Mouse (Mus musculus): ENCODE measurements around the gene Map1lc3b. TPM values are rescaled to one million over a fixed set of nuclear protein-coding genes. Genes with fewer than 3 reads are reported as not detected.

Map1lc3b gene
- polyA plus RNA-seq, 1 experiment from 2014 or later: 440 TPM

GRCm38 (mm10) chr8:121578676-121579451, 11.3 kb upstream of the Map1lc3b start, which contains the start of gene Fbxo31:
Gene Fbxo31, minus strand, starts transcription at chr8:121578806.
- Histone ChIP-seq H3K36me3 (ENCODE audit: control insufficient read depth, insufficient read depth, low read length) (no peaks in the 10 kb centered on the region), H3K27me3 (ENCODE audit: control insufficient read depth, insufficient read depth, low read length) (no peaks in the 10 kb centered on the region), H3K4me2 (ENCODE audit: low read length) (peak within 1 kb of the TSS; percentile 83), H3K4me1 (ENCODE audit: control insufficient read depth, insufficient read depth, low read length) (peaks cover 17% of the 10 kb centered on the region), H3K27ac (replicated peaks; ENCODE audit: low read depth, low read length) (peak within 1 kb of the TSS; percentile 74), H3K9me3 (ENCODE audit: control insufficient read depth, low read length) (no peaks in the 10 kb centered on the region), H3K9ac (replicated peaks; ENCODE audit: low read length) (peak within 1 kb of the TSS; percentile 79), H3K4me3 (replicated peaks; ENCODE audit: low read depth, low read length) (peak within 1 kb of the TSS; percentile 88)
- WGBS: 1% methylated on average over 63 of the region's 63 CpGs
- ATAC-seq (ENCODE audit: low FRiP score, low TSS enrichment): peak; percentile 90
- peak; percentile 96 for DNase-seq

DNA sequence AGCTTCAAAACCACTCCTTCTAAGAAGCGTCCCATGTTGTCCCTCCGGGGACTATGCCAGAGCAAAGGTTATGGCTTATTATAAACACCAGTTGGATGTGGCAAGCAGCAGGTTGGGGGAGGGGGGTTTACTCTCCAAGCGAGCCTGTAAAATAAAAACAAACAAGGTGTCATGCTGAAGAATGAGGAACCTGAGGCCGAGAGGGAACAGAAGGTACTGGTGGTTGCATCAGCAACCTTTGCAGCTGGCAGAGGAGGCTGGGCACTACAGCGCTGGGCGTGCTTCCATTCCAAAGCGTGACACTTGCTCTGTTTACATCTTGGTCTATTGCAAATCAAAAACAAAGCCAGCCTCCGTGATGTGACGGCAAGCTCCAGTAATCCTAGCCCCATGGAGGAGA, 9.7 kb upstream of the Map1lc3b start:
- no peak overlapping the region for H3K4me3 ChIP-seq (replicated peaks; ENCODE audit: low read depth, low read length)
- no peak overlapping the region for H3K4me2 ChIP-seq (ENCODE audit: low read length)
- no peaks in the 10 kb centered on the region for H3K27me3 ChIP-seq (ENCODE audit: control insufficient read depth, insufficient read depth, low read length)
- H3K36me3 ChIP-seq (ENCODE audit: control insufficient read depth, insufficient read depth, low read length): no peaks in the 10 kb centered on the region
- peaks cover 17% of the 10 kb centered on the region for H3K4me1 ChIP-seq (ENCODE audit: control insufficient read depth, insufficient read depth, low read length)
- DNase-seq (peak; percentile 20), ATAC-seq (ENCODE audit: low FRiP score, low TSS enrichment) (no peak)
- no peaks in the 10 kb centered on the region for H3K9me3 ChIP-seq (ENCODE audit: control insufficient read depth, low read length)
- no peak overlapping the region for H3K27ac ChIP-seq (replicated peaks; ENCODE audit: low read depth, low read length)
- 44% methylated on average over 9 of the region's 9 CpGs for WGBS
- no peak overlapping the region for H3K9ac ChIP-seq (replicated peaks; ENCODE audit: low read length)

DNA sequence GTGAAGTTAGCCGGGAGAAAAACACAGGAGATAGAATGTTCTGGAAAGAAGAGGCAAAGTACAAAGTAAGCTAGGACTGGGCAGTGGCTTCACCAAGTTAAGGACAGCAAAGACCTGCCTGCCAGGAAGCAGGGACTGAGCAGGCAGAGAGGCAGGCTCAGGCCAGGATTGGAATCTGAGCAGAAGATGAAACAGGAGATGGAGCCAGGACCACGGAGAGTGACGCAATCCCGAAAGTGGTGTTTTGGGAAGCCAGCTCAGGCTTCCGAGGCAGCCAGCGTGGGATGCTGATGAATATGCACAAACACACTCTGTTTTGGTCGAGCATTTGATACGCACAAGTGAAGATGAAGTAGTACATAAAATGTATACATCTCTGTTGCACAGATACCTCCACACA, 6.5 kb upstream of the Map1lc3b start:
- WGBS: 68% methylated on average over 8 of the region's 8 CpGs
- no peaks in the 10 kb centered on the region for H3K9me3 ChIP-seq (ENCODE audit: control insufficient read depth, low read length)
- no peak overlapping the region for H3K4me3 ChIP-seq (replicated peaks; ENCODE audit: low read depth, low read length)
- H3K36me3 ChIP-seq (ENCODE audit: control insufficient read depth, insufficient read depth, low read length): no peaks in the 10 kb centered on the region
- no peaks in the 10 kb centered on the region for H3K27me3 ChIP-seq (ENCODE audit: control insufficient read depth, insufficient read depth, low read length)
- DNase-seq (no peak), ATAC-seq (ENCODE audit: low FRiP score, low TSS enrichment) (no peak)
- H3K4me2 ChIP-seq (ENCODE audit: low read length): no peak overlapping the region
- H3K4me1 ChIP-seq (ENCODE audit: control insufficient read depth, insufficient read depth, low read length): 0 out of 2 replicates have a peak, but pooled peaks cover 3% of the 10 kb centered on the region
- H3K9ac ChIP-seq (replicated peaks; ENCODE audit: low read length): no peak overlapping the region
- no peak overlapping the region for H3K27ac ChIP-seq (replicated peaks; ENCODE audit: low read depth, low read length)

- ATAC-seq (ENCODE audit: low FRiP score, low TSS enrichment): no peak
- peak overlapping the region; percentile 57; the same call in 1 of the 2 replicates for H3K9ac ChIP-seq (replicated peaks; ENCODE audit: low read length)
- no peaks in the 10 kb centered on the region for H3K27me3 ChIP-seq (ENCODE audit: control insufficient read depth, insufficient read depth, low read length)
- WGBS: 41% methylated on average over 13 of the region's 13 CpGs
- no peak for DNase-seq
- H3K36me3 ChIP-seq (ENCODE audit: control insufficient read depth, insufficient read depth, low read length): no peaks in the 10 kb centered on the region
- no peak overlapping the region for H3K27ac ChIP-seq (replicated peaks; ENCODE audit: low read depth, low read length)
- H3K9me3 ChIP-seq (ENCODE audit: control insufficient read depth, low read length): no peaks in the 10 kb centered on the region
- 0 out of 2 replicates have a peak, but pooled peaks cover 5% of the 10 kb centered on the region for H3K4me1 ChIP-seq (ENCODE audit: control insufficient read depth, insufficient read depth, low read length)
- peak overlapping the region; percentile 58 for H3K4me3 ChIP-seq (replicated peaks; ENCODE audit: low read depth, low read length)
- peak overlapping the region; percentile 66 for H3K4me2 ChIP-seq (ENCODE audit: low read length)
Measured at GRCm38 (mm10) chr8:121584730-121585129, 5.4 kb upstream of the Map1lc3b start.

DNA sequence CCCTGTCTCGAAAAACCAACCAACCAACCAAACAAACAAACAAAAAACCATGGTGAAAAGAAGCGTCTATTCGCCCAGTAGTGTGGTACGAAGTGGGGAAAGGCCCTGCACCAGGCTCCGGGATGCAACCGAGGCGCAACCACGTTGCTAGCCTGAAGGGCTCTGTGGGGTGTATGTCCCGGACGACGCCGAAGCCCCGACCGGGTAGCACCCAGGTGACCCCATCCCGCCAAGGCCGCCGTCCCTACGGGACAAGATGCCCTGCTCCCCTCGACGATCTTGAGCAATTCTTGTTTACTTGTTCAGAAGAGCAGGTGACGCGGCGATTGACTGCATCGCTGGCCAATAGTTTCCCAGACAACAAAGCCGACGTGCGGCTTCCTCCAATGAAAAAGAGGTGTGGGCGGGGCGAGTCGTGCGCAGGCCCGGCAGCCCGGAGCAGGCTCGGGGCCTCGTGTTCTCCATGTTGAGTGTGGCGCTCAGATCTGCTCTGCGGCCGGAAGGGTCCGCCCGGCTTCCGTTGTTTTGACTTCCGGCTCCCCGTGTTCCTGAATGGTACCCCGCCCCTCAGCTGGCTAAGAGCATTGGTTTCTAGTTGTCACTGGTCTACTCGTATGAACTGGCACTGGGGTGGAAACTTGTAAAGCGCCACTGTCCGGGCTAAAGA, 4.9 kb upstream of the Map1lc3b start:
- H3K9me3 ChIP-seq (ENCODE audit: control insufficient read depth, low read length): no peaks in the 10 kb centered on the region
- no peaks in the 10 kb centered on the region for H3K36me3 ChIP-seq (ENCODE audit: control insufficient read depth, insufficient read depth, low read length)
- peak; percentile 95 for ATAC-seq (ENCODE audit: low FRiP score, low TSS enrichment)
- H3K27ac ChIP-seq (replicated peaks; ENCODE audit: low read depth, low read length): 0 out of 2 replicates have a peak overlapping the region, but pooled peaks have one; percentile 60
- H3K4me1 ChIP-seq (ENCODE audit: control insufficient read depth, insufficient read depth, low read length): 0 out of 2 replicates have a peak, but pooled peaks cover 7% of the 10 kb centered on the region
- DNase-seq: peak; percentile 99
- 1% methylated on average over 47 of the region's 47 CpGs for WGBS
- peak overlapping the region; percentile 57 for H3K9ac ChIP-seq (replicated peaks; ENCODE audit: low read length)
- H3K4me3 ChIP-seq (replicated peaks; ENCODE audit: low read depth, low read length): peak overlapping the region; percentile 58
- peak overlapping the region; percentile 66 for H3K4me2 ChIP-seq (ENCODE audit: low read length)
- H3K27me3 ChIP-seq (ENCODE audit: control insufficient read depth, insufficient read depth, low read length): no peaks in the 10 kb centered on the region

- Histone ChIP-seq H3K4me1 (ENCODE audit: control insufficient read depth, insufficient read depth, low read length) (peaks cover 27% of the 10 kb centered on the region), H3K9ac (replicated peaks; ENCODE audit: low read length) (no peak overlapping the region), H3K4me3 (replicated peaks; ENCODE audit: low read depth, low read length) (no peak overlapping the region), H3K9me3 (ENCODE audit: control insufficient read depth, low read length) (no peaks in the 10 kb centered on the region), H3K36me3 (ENCODE audit: control insufficient read depth, insufficient read depth, low read length) (peaks cover 4% of the 10 kb centered on the region), H3K27me3 (ENCODE audit: control insufficient read depth, insufficient read depth, low read length) (no peaks in the 10 kb centered on the region), H3K27ac (replicated peaks; ENCODE audit: low read depth, low read length) (no peak overlapping the region), H3K4me2 (ENCODE audit: low read length) (no peak overlapping the region)
- ATAC-seq (ENCODE audit: low FRiP score, low TSS enrichment) (no peak), DNase-seq (no peak)
- WGBS: 92% methylated on average over 4 of the region's 4 CpGs
Measured at GRCm38 (mm10) chr8:121588750-121589149, 1.4 kb upstream of the Map1lc3b start.

DNA sequence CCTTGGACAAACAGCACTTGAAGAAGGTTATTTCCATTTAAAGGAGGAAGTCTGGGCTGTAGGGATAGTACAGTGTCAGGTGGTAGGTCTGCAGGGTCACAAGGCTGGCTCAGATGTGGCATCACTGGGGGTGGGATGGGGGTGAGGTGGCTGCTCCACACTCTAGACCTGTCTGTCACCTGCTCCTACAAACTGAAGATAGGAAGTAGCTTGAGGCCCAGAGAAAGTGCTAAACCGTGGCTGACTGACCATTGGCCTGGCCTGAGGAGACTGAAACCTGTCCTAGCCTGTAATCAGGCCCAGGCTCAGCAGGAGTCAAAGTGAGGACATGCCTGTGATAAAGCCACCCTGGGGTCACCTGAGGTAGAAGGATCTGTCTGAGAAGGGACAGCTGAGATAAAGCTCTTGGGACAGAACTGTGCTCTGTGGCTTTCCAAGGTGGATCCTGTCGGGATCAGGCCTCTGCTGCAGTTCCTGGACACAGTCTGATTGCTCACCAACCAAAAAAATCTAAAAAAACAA, 895 bp upstream of the Map1lc3b start:
- no peaks in the 10 kb centered on the region for H3K27me3 ChIP-seq (ENCODE audit: control insufficient read depth, insufficient read depth, low read length)
- H3K4me2 ChIP-seq (ENCODE audit: low read length): no peak overlapping the region; the same call in 1 of the 2 replicates
- H3K27ac ChIP-seq (replicated peaks; ENCODE audit: low read depth, low read length): no peak overlapping the region
- H3K36me3 ChIP-seq (ENCODE audit: control insufficient read depth, insufficient read depth, low read length): peaks cover 9% of the 10 kb centered on the region
- H3K4me3 ChIP-seq (replicated peaks; ENCODE audit: low read depth, low read length): no peak overlapping the region
- H3K9me3 ChIP-seq (ENCODE audit: control insufficient read depth, low read length): no peaks in the 10 kb centered on the region
- H3K9ac ChIP-seq (replicated peaks; ENCODE audit: low read length): no peak overlapping the region
- ATAC-seq (ENCODE audit: low FRiP score, low TSS enrichment) (no peak), DNase-seq (no peak)
- WGBS: 38% methylated on average over 2 of the region's 2 CpGs
- H3K4me1 ChIP-seq (ENCODE audit: control insufficient read depth, insufficient read depth, low read length): peaks cover 27% of the 10 kb centered on the region

DNA sequence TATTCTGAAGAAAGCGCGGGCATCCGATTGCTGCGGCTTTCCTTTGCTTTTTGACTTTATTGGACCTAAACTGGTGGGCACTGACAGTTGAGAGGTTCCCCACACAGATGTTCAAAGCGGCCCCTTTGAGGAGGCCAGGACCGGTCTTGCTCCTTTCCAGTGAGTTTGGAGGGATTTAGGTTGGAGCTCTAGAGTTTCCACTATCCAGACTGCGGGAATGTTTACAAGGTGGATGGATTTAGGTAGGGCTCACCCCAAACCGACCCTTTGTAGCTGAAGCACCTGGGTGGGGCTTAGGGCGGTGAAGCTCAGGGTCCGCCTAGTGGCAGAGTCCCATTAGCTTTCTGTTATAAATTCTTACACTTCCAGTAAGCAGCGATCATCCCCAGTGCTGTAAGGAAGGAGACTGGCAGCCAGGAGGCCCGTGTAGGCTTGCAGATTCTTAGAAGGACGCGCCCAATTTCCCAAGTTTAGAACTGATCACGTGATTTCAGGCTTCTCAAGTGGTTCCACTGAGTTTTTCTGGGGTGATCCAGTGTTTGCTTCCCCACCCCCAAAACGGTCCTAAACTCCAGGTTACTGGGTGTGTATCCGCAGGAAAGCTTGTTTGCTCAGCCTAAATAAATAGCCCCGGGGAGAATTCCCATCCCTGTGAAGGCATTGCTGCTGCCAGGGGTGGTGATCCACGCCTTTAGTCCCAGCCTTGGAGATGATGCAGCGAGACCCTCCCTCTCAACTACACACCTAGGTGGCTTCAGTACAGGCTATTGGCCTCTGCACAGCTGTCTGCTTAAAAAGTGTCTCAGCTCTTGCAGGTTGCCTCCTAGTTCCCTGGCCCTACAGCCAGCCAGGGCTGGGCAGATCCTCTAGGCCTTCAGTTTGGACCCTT, 1.3 kb downstream of the Map1lc3b start:
- Histone ChIP-seq H3K4me2 (ENCODE audit: low read length) (peak overlapping the region; percentile 93), H3K4me3 (replicated peaks; ENCODE audit: low read depth, low read length) (peak overlapping the region; percentile 92), H3K27ac (replicated peaks; ENCODE audit: low read depth, low read length) (peak overlapping the region; percentile 78; the same call in 1 of the 2 replicates), H3K9me3 (ENCODE audit: control insufficient read depth, low read length) (no peaks in the 10 kb centered on the region), H3K27me3 (ENCODE audit: control insufficient read depth, insufficient read depth, low read length) (no peaks in the 10 kb centered on the region), H3K9ac (replicated peaks; ENCODE audit: low read length) (peak overlapping the region; percentile 88), H3K4me1 (ENCODE audit: control insufficient read depth, insufficient read depth, low read length) (peaks cover 23% of the 10 kb centered on the region), H3K36me3 (ENCODE audit: control insufficient read depth, insufficient read depth, low read length) (peaks cover 28% of the 10 kb centered on the region)
- DNase-seq (peak; percentile 67), ATAC-seq (ENCODE audit: low FRiP score, low TSS enrichment) (no peak)
- WGBS: 18% methylated on average over 20 of the region's 20 CpGs

Measured in midbrain, embryonic 14.5 days (tissue).